Mouse (Mus musculus) neural tube, embryonic 11.5 days (tissue): ENCODE measurements at regions not wholly inside any gene's neighbourhood (a gene's known extent, or its start where the extent isn't known, plus 50 kb on each side); places are given as distances from the start of the nearest gene placed in this dataset.
"Not testable (repeated sequence)": the region's sequence is repeated elsewhere in the genome, so short reads cannot be mapped to it uniquely, and the experiment has no call there.

Experiments
- ATAC-seq: fragments of 200-750 bp; cut with Nextera tagmentation; 2 replicates; pipeline ENCODE4 v1.8.0; 2017; ENCODE audit warnings: moderate number of reproducible peaks, mild to moderate bottlenecking, moderate TSS enrichment, moderate library complexity; ENCODE audit not compliant: insufficient read depth, low FRiP score, low TSS enrichment
- DNase-seq: peaks from one replicate; pipeline ENCODE4 v3.0.0-alpha.2; 2015; ENCODE audit warnings: low spot score
- H3K27ac ChIP-seq: fragments of 300-500 bp; sonication (generic); 2 replicates; pipeline ENCODE4 v1.5.1; 2014; ENCODE audit warnings: low read depth, mild to moderate bottlenecking, low read length
- H3K27me3 ChIP-seq: fragments of 300-500 bp; sonication (generic); 2 replicates; pipeline ENCODE4 v1.6.1; 2014; ENCODE audit warnings: mild to moderate bottlenecking, low read length, mixed read lengths; ENCODE audit not compliant: control insufficient read depth, insufficient read depth
- H3K36me3 ChIP-seq: fragments of 300-500 bp; sonication (generic); 2 replicates; pipeline ENCODE4 v1.6.1; 2014; ENCODE audit warnings: mild to moderate bottlenecking, low read length, moderate library complexity, mixed read lengths; ENCODE audit not compliant: control insufficient read depth, insufficient read depth
- H3K4me1 ChIP-seq: fragments of 300-500 bp; sonication (generic); 2 replicates; pipeline ENCODE4 v1.6.1; 2014; ENCODE audit warnings: low read length, mixed read lengths; ENCODE audit not compliant: control insufficient read depth, insufficient read depth
- H3K4me2 ChIP-seq: fragments of 300-500 bp; sonication (generic); 2 replicates; pipeline ENCODE4 v1.6.1; 2014; ENCODE audit warnings: low read depth, mild to moderate bottlenecking, moderate library complexity
- H3K4me3 ChIP-seq: fragments of 300-500 bp; sonication (generic); 2 replicates; pipeline ENCODE4 v1.5.1; 2014; ENCODE audit warnings: low read depth, low read length
- H3K9ac ChIP-seq: fragments of 300-500 bp; sonication (generic); 2 replicates; pipeline ENCODE4 v1.6.1; 2014; ENCODE audit warnings: mild to moderate bottlenecking, low read length
- H3K9me3 ChIP-seq: fragments of 300-500 bp; sonication (generic); 2 replicates; pipeline ENCODE4 v1.6.1; 2016; ENCODE audit warnings: low read length; ENCODE audit not compliant: control insufficient read depth
- WGBS: fragments of 180-500 bp; shearing (Covaris S2); extraction: QIAGEN DNeasy Blood & Tissue Kit; methylation state at CpG from one replicate; pipeline ENCODE4 v1.1.7; 2014; 5-methylcytosine and 5-hydroxymethylcytosine counted together

GRCm38 (mm10) chr1:177501288-177501687 is 59.1 kb downstream of the Zbtb18 start:
- no peak overlapping the region for H3K4me2 ChIP-seq
- H3K4me1 ChIP-seq: no peaks in the 10 kb centered on the region
- no peaks in the 10 kb centered on the region for H3K9me3 ChIP-seq
- H3K36me3 ChIP-seq: no peaks in the 10 kb centered on the region
- no peak overlapping the region for H3K9ac ChIP-seq
- H3K27me3 ChIP-seq: no peaks in the 10 kb centered on the region
- DNase-seq (no peak), ATAC-seq (no peak)
- H3K4me3 ChIP-seq: no peak overlapping the region
- 58% methylated on average over 7 of the region's 7 CpGs for WGBS
- no peak overlapping the region for H3K27ac ChIP-seq

- no peaks in the 10 kb centered on the region for H3K27me3 ChIP-seq
Observed at GRCm38 (mm10) chr1:177503946-177504345, 61.8 kb downstream of the Zbtb18 start.

GRCm38 (mm10) chr1:177504743-177505142 is 62.6 kb downstream of the Zbtb18 start:
- H3K9ac ChIP-seq: no peak overlapping the region
- DNase-seq (no peak), ATAC-seq (no peak)
- 89% methylated on average over 2 of the region's 2 CpGs for WGBS
- no peak overlapping the region for H3K27ac ChIP-seq
- no peaks in the 10 kb centered on the region for H3K4me1 ChIP-seq
- H3K36me3 ChIP-seq: no peaks in the 10 kb centered on the region
- no peak overlapping the region for H3K4me2 ChIP-seq
- no peak overlapping the region for H3K4me3 ChIP-seq
- no peaks in the 10 kb centered on the region for H3K9me3 ChIP-seq
- no peaks in the 10 kb centered on the region for H3K27me3 ChIP-seq

More at GRCm38 (mm10) chr1:177503946-177504345, 61.8 kb downstream of the Zbtb18 start:
- Histone ChIP-seq H3K27ac (no peak overlapping the region), H3K9me3 (no peaks in the 10 kb centered on the region), H3K36me3 (no peaks in the 10 kb centered on the region), H3K4me2 (no peak overlapping the region), H3K4me3 (no peak overlapping the region), H3K4me1 (no peaks in the 10 kb centered on the region), H3K9ac (no peak overlapping the region)
- DNase-seq: no peak
- ATAC-seq: no peak
- WGBS: 54% methylated on average over 1 of the region's 1 CpGs

GRCm38 (mm10) chr1:177507398-177507797 is 65.2 kb downstream of the Zbtb18 start:
- not testable (repeated sequence) for H3K4me3 ChIP-seq, H3K9ac ChIP-seq, ATAC-seq, DNase-seq, H3K4me2 ChIP-seq, H3K27ac ChIP-seq, H3K9me3 ChIP-seq, H3K4me1 ChIP-seq, H3K36me3 ChIP-seq, H3K27me3 ChIP-seq
- 97% methylated on average over 4 of the region's 4 CpGs for WGBS

- DNase-seq: no peak
- H3K4me1 ChIP-seq: no peaks in the 10 kb centered on the region
- no peak overlapping the region for H3K9ac ChIP-seq
- no peak for ATAC-seq
- H3K9me3 ChIP-seq: no peaks in the 10 kb centered on the region
- H3K27me3 ChIP-seq: no peaks in the 10 kb centered on the region
- H3K27ac ChIP-seq: no peak overlapping the region
- no peak overlapping the region for H3K4me2 ChIP-seq
- WGBS: 77% methylated on average over 10 of the region's 10 CpGs
- no peaks in the 10 kb centered on the region for H3K36me3 ChIP-seq
- no peak overlapping the region for H3K4me3 ChIP-seq
Observed at GRCm38 (mm10) chr1:177509786-177510185, 67.6 kb downstream of the Zbtb18 start.

GRCm38 (mm10) chr1:177512116-177512515 is 70.0 kb downstream of the Zbtb18 start:
- ATAC-seq: no peak
- Histone ChIP-seq H3K36me3 (no peaks in the 10 kb centered on the region), H3K27ac (no peak overlapping the region), H3K4me1 (no peaks in the 10 kb centered on the region; the same call in 1 of the 2 replicates), H3K9ac (no peak overlapping the region), H3K4me2 (no peak overlapping the region), H3K4me3 (no peak overlapping the region), H3K27me3 (no peaks in the 10 kb centered on the region), H3K9me3 (no peaks in the 10 kb centered on the region)
- no peak for DNase-seq
- WGBS: 85% methylated on average over 2 of the region's 2 CpGs

GRCm38 (mm10) chr1:177517934-177518610 is 75.9 kb downstream of the Zbtb18 start:
- 3% methylated on average over 18 of the region's 18 CpGs for WGBS

GRCm38 (mm10) chr1:177518897-177519513 is 76.9 kb downstream of the Zbtb18 start:
- Histone ChIP-seq H3K36me3 (no peaks in the 10 kb centered on the region), H3K27ac (no peak overlapping the region; the same call in 1 of the 2 replicates), H3K9me3 (no peaks in the 10 kb centered on the region), H3K4me1 (peaks cover 18% of the 10 kb centered on the region), H3K9ac (no peak overlapping the region), H3K4me3 (no peak overlapping the region), H3K27me3 (no peaks in the 10 kb centered on the region), H3K4me2 (no peak overlapping the region)
- WGBS: 12% methylated on average over 13 of the region's 13 CpGs
- no peak for ATAC-seq
- DNase-seq: peak; percentile 55

More at GRCm38 (mm10) chr1:177517934-177518610, 75.9 kb downstream of the Zbtb18 start:
- Histone ChIP-seq H3K4me3 (no peak overlapping the region), H3K9ac (no peak overlapping the region), H3K4me2 (peak overlapping the region; percentile 35), H3K9me3 (no peaks in the 10 kb centered on the region), H3K27me3 (no peaks in the 10 kb centered on the region), H3K36me3 (no peaks in the 10 kb centered on the region), H3K27ac (peak overlapping the region; percentile 15), H3K4me1 (peaks cover 18% of the 10 kb centered on the region)
- DNase-seq (peak; percentile 53), ATAC-seq (peak; percentile 72)

- Histone ChIP-seq H3K4me3 (no peak overlapping the region), H3K27ac (no peak overlapping the region), H3K36me3 (no peaks in the 10 kb centered on the region), H3K27me3 (no peaks in the 10 kb centered on the region), H3K4me2 (no peak overlapping the region), H3K9ac (no peak overlapping the region), H3K4me1 (peaks cover 18% of the 10 kb centered on the region), H3K9me3 (no peaks in the 10 kb centered on the region)
- DNase-seq (no peak), ATAC-seq (no peak)
- 88% methylated on average over 2 of the region's 2 CpGs for WGBS
Observed at GRCm38 (mm10) chr1:177521110-177521509, 79.0 kb downstream of the Zbtb18 start.
